Mouse (Mus musculus): ENCODE measurements around the gene Gjd2. TPM values are rescaled to one million over a fixed set of nuclear protein-coding genes. Genes with fewer than 3 reads are reported as not detected.

Gjd2 gene
- total RNA-seq, 1 experiment from 2014 or later = 5.3 TPM

DNA sequence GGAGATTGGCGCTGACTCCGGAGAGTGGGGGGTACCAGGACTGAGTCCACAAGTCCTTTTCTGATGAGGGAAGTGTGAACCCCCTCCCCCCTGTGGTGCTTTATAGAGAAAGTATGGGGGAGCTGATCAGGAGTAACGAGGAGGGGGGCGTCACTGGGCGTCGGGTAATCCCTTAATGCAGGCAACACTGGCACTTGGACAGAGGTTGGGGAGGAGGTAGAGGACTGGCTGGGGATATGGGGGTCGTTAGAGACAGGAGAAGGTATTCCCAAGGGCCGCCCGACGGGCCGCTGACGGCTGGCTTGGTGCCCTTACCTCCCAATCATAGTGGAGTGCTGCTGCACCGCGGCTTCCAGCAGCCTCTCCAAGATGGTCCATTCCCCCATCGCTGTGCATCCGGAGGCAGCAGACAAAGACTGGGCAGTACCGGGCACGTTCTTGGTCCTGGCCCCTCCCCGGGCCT, 639 bp downstream of the Gjd2 start:
- DNase-seq = no peak

DNA sequence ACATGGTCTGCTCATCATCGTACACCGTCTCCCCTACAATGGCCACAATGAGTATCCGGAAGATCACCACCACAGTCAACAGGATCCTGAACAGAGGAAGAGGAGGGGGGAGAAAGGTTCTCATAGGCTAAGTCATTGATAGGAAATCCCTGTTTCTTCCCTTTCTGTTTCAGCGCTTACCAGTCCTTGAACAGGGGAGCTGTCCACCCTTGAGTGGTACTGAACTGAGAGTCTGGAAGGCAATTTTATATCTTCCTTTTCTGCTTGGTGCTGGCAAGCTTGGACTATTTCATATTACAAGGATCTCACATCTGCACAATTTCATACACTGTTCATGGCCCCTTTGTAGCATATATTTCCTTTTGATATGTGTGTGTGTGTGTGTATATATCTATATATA, 1.6 kb downstream of the Gjd2 start:
- DNase-seq = peak; percentile 45

DNA sequence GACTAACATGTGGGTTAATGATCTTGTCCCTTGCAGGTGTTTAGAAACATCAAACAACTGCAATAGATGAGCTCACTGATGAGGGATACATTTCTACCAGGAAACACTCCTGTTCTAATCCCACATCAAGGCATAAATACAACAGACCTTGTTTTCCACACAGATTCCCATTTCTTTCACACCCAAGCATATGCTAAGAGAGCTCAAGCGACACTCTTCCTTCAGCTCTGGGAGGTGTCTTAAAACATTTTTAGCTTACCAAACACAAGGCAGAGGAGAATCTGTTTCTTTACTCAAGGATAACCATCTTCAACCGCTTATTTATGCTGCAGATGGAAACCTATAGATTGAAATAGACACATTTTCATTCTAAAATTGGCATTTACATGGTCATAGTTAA, 5.1 kb downstream of the Gjd2 start:
- DNase-seq = no peak

DNA sequence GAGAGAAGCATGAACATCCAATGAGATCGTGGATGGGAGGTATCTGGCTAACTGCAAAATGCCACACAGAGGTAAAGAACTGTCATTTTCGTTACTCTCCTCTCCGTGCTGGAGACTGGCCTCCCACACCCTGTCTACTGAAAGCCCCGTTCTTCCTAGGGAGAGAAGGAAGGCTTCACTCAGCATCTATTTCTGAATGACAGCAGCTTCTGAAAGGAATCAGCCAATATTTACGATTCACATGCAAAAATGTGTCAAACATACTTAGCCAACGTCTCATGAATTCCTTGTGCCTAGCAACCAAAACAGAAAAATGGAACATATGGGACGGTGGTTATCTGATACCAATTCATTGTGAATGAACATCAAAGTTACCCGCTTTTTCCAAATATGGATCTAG, 15.9 kb downstream of the Gjd2 start:
- no peak for DNase-seq

DNA sequence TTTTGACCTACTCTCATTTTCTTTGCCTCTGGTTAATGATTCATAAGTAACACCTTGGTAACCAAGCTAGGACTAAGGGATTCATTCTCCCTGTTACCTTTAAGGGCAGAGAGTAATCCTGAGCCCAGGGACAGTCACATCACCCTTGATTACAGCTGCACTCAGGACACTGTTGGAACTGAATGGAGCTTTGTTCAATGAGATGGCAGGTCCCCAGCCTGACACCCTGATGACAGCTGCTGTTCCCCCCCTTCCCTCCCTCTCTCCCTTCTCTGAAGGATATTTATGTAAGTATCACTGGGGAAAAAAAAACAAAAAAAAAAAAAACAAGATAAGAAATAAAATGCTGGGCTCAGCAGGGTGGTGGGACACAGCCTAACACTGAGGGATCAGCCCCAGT, 16.5 kb downstream of the Gjd2 start:
- no peak for DNase-seq

DNA sequence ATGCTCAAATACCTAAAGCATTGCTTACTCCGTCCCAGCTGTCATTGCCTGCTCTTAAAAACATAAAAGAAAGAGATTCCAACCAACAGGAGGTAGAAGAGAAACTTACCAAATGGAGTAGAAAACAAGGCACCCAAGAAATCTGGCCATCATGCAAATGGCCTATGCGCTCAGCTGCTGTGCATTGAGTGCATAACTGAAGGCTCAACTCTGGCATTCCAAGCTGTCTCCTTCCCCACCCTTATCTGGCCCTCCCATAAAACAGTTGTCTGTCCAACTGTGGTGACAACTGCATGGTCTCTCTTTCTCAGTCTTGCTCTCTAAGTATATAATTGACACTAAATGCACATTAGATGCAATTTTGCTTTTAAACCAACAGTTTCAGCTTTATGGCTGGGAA, 28.5 kb downstream of the Gjd2 start:
- no peak for DNase-seq

DNA sequence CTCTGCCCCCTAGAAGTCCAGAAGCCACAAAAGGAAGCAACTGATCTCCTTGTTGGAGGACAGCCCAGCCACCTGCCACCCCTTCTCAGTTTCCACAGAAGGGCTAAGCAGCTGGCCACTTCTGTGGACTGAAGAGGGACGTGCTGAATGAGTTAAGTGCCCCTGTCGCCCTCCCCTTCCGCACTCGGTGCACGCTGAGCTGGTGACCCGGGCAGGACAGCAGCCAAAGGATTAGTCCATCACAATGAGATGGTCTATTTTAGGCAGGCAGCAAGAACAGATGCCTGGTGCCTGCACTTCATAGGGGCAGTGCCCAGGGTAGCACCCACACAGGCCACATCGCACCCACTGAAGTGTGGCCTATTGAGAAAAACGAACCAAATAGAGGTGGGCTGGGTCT, 32.8 kb downstream of the Gjd2 start:
- no peak for DNase-seq

DNA sequence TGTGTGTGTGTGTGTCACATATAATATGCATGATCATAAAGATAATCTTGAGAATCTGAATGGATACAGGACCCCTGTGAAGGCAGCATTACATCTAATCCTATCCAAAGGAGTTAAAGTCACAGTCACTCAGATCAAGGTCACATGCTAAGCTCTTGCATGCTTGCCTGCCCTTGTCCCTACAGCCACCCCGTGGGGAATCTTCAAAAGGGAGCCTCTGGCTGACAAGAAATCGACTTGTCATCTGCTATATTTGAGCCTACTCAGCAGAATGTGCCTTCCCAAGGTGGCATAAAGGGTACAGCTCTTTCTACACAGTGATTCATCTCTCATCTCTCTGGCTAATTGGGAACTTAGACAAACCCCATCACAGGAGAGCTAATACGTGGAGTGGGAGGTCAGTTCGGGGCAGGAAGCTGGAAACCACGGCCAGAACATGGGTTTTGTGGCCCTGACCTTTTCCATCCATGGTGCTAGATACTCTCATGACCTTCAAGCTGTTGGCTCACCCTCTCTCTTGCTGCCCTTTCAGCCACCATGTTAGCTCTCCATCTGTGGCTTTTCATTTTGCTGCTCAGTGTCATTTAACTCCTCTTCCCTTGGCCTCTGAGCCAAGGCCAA, 35.2 kb downstream of the Gjd2 start:
- DNase-seq = no peak

DNA sequence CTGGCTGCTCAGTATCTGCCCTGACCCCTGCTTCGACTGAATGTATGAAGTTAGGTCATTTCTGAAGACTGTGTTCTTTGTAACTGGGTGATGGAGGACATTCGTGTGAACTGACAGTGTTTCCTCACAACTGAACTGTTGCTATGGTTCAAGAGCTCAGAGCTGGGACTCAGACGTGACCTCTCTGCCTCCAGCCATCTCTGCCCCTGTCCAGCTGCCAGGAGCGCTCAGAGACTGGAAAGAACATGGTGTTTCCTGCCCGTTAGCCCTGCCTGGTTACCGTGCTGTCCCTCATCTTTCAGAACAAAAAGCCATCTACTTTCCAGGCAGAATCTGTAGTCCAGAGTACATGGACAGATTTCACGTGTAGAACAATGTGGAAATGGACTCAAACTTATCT, 39.5 kb downstream of the Gjd2 start:
- no peak for DNase-seq

DNA sequence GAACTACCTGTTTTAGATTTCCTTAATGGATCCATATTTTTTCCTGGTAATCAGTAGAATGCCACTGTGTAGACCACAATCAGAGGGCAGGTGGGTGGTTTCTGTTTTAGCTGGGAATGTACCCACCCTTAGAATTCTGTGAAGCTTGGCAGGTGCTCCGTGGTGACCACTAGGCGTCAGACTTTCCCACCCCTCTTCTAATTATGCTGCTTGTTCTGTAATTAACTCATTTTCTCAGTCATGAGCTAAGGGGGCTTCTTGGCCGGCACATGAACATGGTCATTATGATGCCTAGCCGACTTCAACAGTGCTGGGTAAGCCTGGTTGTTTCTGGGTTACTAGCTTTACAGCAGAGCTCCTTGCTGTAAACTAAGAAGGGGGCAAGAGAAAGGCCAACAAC, 47.0 kb downstream of the Gjd2 start:
- no peak for DNase-seq

Other genes starting within 250 kb of the Gjd2 start
- gene Scg5, start 184.5 kb downstream of the Gjd2 start, total RNA-seq (2021) = 32.6 and 46.0 TPM in 2 replicates
- 7.4 TPM in 2 replicates for gene Arhgap11a, start 165.0 kb downstream of the Gjd2 start, total RNA-seq (2021)
- not detected in 2 replicates for gene Actc1, start 39.9 kb upstream of the Gjd2 start, total RNA-seq (2021)
- 40.9 and 41.8 TPM in 2 replicates for gene Aqr, start 173.4 kb upstream of the Gjd2 start, total RNA-seq (2021)
- gene Zfp770, start 187.8 kb upstream of the Gjd2 start, total RNA-seq (2021) = 11.6 and 11.9 TPM in 2 replicates

Measured in adrenal gland, postnatal 25 days (tissue).